Mouse (Mus musculus): ENCODE measurements around the gene 2700081O15Rik. TPM values are rescaled to one million over a fixed set of nuclear protein-coding genes. Genes with fewer than 3 reads are reported as not detected.

Gene 2700081O15Rik
- total RNA-seq (2023), result 2.6 TPM in 2 replicates

GRCm38 (mm10) chr19:7416834-7417735 lies at the start of gene 2700081O15Rik:
TSS of gene 2700081O15Rik (plus strand) at chr19:7417625.

GRCm38 (mm10) chr19:7382903-7383865 lies 34.2 kb upstream of the 2700081O15Rik start, which contains the start of gene Spindoc:
TSS of gene Spindoc (minus strand) at chr19:7382994.

Other genes starting within 250 kb of the 2700081O15Rik start
- gene Otub1, start 211.3 kb upstream of the 2700081O15Rik start, total RNA-seq (2023), result 88.8 and 94.1 TPM in 2 replicates
- gene Cox8a, start 200.0 kb upstream of the 2700081O15Rik start, total RNA-seq (2023), result 273 and 344 TPM in 2 replicates
- 22.1 and 29.1 TPM in 2 replicates for gene Naa40, start 176.4 kb upstream of the 2700081O15Rik start, total RNA-seq (2023)
- gene Rcor2, start 150.3 kb upstream of the 2700081O15Rik start, total RNA-seq (2023), result 0.41 and 2.2 TPM in 2 replicates
- 154 and 190 TPM in 2 replicates for gene Mark2, start 75.8 kb upstream of the 2700081O15Rik start, total RNA-seq (2023)
- 5.9 and 8.9 TPM in 2 replicates for gene Spindoc, start 34.6 kb upstream of the 2700081O15Rik start, total RNA-seq (2023)
- gene Rtn3, start 65.7 kb downstream of the 2700081O15Rik start, total RNA-seq (2023), result 144 and 156 TPM in 2 replicates
- gene Atl3, start 76.4 kb downstream of the 2700081O15Rik start, total RNA-seq (2023), result 20.9 and 23.7 TPM in 2 replicates
- 2.1 and 2.6 TPM in 2 replicates for gene Pla2g16, start 139.8 kb downstream of the 2700081O15Rik start, total RNA-seq (2023)
- gene Lgals12, start 189.6 kb downstream of the 2700081O15Rik start, total RNA-seq (2023), result not detected in 2 replicates
- not detected in 2 replicates for gene Hrasls5, start 194.9 kb downstream of the 2700081O15Rik start, total RNA-seq (2023)

Measured in neutrophil, adult 65 days (primary cell).